Mouse (Mus musculus): Measurements from ENCODE around the gene Saa1.
"Not testable (repeated sequence)": the region's sequence is repeated elsewhere in the genome, so short reads cannot be mapped to it uniquely, and the experiment has no call there.

Saa1 gene

GRCm38 (mm10) chr7:46742880-46743279 is at the start of gene Saa1:
Saa1 (minus strand) TSS chr7:46742980.
- DNase-seq (ENCODE audit: low spot score) = not testable (repeated sequence)

GRCm38 (mm10) chr7:46789177-46789849 is 46.5 kb upstream of the Saa1 start:
- no peak for DNase-seq (ENCODE audit: low spot score)

GRCm38 (mm10) chr7:46770706-46771105 is 27.9 kb upstream of the Saa1 start:
- DNase-seq (ENCODE audit: low spot score) = no peak

GRCm38 (mm10) chr7:46768451-46768850 is 25.7 kb upstream of the Saa1 start:
- no peak for DNase-seq (ENCODE audit: low spot score)

- DNase-seq (ENCODE audit: low spot score) = no peak
Observed at GRCm38 (mm10) chr7:46767371-46767770, 24.6 kb upstream of the Saa1 start.

GRCm38 (mm10) chr7:46764672-46765071 is 21.9 kb upstream of the Saa1 start:
- no peak for DNase-seq (ENCODE audit: low spot score)

- DNase-seq (ENCODE audit: low spot score) = no peak
Observed at GRCm38 (mm10) chr7:46762601-46763000, 19.8 kb upstream of the Saa1 start.

- DNase-seq (ENCODE audit: low spot score) = no peak
Observed at GRCm38 (mm10) chr7:46761049-46761795, 18.4 kb upstream of the Saa1 start.

GRCm38 (mm10) chr7:46751490-46751889 is 8.7 kb upstream of the Saa1 start, which contains the start of gene Saa2:
Saa2 (plus strand) TSS chr7:46751790.
- no peak for DNase-seq (ENCODE audit: low spot score)

- no peak for DNase-seq (ENCODE audit: low spot score)
Observed at GRCm38 (mm10) chr7:46748459-46748858, 5.7 kb upstream of the Saa1 start.

- DNase-seq (ENCODE audit: low spot score) = no peak
Observed at GRCm38 (mm10) chr7:46746381-46746780, 3.6 kb upstream of the Saa1 start.

- DNase-seq (ENCODE audit: low spot score) = no peak
Observed at GRCm38 (mm10) chr7:46745816-46746215, 3.0 kb upstream of the Saa1 start.

- DNase-seq (ENCODE audit: low spot score) = not testable (repeated sequence)
Observed at GRCm38 (mm10) chr7:46740041-46740440, 2.7 kb downstream of the Saa1 start.

GRCm38 (mm10) chr7:46738561-46739460 is 4.0 kb downstream of the Saa1 start:
- DNase-seq (ENCODE audit: low spot score) = no peak

- no peak for DNase-seq (ENCODE audit: low spot score)
Observed at GRCm38 (mm10) chr7:46734983-46735382, 7.8 kb downstream of the Saa1 start.

GRCm38 (mm10) chr7:46732458-46732857 is 10.3 kb downstream of the Saa1 start, which contains the start of gene Saa4:
Saa4 (minus strand) TSS chr7:46732603.
- DNase-seq (ENCODE audit: low spot score) = no peak

GRCm38 (mm10) chr7:46727584-46727983 is 15.2 kb downstream of the Saa1 start:
- DNase-seq (ENCODE audit: low spot score) = no peak

- no peak for DNase-seq (ENCODE audit: low spot score)
Observed at GRCm38 (mm10) chr7:46724396-46724795, 18.4 kb downstream of the Saa1 start.

GRCm38 (mm10) chr7:46723849-46724248 is 18.9 kb downstream of the Saa1 start:
- no peak for DNase-seq (ENCODE audit: low spot score)

- no peak for DNase-seq (ENCODE audit: low spot score)
Observed at GRCm38 (mm10) chr7:46723354-46723753, 19.4 kb downstream of the Saa1 start.

- no peak for DNase-seq (ENCODE audit: low spot score)
Observed at GRCm38 (mm10) chr7:46720460-46720859, 22.3 kb downstream of the Saa1 start.

GRCm38 (mm10) chr7:46719526-46719925 is 23.3 kb downstream of the Saa1 start:
- no peak for DNase-seq (ENCODE audit: low spot score)

Measured in ovary, postnatal 10 days (tissue).